Mouse (Mus musculus): ENCODE results near the gene Olfr521. TPM values are rescaled to one million over a fixed set of nuclear protein-coding genes. Genes with fewer than 3 reads are reported as not detected.
"Not testable (repeated sequence)": the region's sequence is repeated elsewhere in the genome, so short reads cannot be mapped to it uniquely, and the experiment has no call there.

Olfr521 gene
- polyA plus RNA-seq, 1 experiment: not detected

DNA sequence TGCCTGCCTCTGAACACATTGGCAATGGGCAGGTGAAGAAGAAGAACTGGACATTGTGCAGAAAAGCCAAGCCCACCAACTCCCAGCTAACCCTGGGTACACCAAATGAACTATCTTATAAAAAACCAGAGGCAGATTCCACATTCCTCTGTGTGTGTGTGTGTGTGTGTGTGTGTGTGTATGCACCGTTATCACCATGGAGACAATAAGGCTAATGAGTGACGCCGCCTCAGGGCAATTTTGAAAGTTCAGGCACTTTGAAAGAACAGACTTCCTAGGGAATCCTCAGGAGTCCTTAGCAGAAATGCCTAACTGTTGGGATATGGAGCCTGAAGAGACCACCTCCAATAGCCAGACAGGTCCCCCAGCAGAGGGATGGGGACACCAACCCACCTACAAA lies 34.0 kb downstream of the Olfr521 start:
- H3K4me1 ChIP-seq (ENCODE audit: control insufficient read depth, insufficient read depth, low read length): no peaks in the 10 kb centered on the region; the same call in 1 of the 2 replicates
- 88% methylated on average over 3 of the region's 3 CpGs for WGBS
- TF ChIP-seq CTCF (IDR thresholded peaks at IDR 0.05; ENCODE audit: control insufficient read depth, insufficient read depth, low read length) (no peak), POLR2A (IDR thresholded peaks at IDR 0.05; ENCODE audit: borderline replicate concordance, control insufficient read depth, low read depth, low read length) (no peak)

DNA sequence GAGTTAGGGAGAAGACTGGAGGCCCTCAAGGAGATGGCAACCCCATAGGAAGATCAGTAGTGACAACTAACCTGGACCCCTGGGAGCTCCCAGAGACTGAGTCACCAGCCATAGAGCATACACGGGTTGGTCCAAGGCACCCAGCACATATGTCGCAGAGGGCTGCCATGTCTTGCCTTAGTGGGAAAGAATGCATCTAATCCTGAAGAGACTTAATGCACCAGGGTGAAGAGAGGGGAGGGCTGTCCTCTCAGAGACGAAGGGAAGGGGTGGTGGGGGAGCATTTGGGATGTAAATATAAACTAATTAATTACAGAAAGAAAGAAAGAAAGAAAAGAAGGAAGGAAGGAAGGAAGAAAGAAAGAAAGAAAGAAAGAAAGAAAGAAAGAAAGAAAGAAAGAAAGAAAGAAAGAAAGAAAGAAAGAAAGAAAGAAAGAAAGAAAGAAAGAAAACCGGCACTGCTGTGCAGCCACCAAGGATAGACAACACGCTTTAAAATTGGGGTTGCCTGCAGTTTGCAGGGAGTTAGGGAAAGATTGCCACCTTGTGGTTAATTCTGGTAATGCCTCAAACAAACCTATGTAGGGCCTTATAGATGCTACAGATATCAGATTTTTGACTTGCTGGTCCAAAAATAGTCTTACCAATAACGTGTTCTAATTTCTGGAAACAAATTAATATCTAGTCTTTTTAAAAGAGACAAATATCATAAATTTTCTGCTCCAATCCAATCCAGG lies 34.8 kb downstream of the Olfr521 start:
- 36% methylated on average over 6 of the region's 6 CpGs for WGBS
- TF ChIP-seq POLR2A (IDR thresholded peaks at IDR 0.05; ENCODE audit: borderline replicate concordance, control insufficient read depth, low read depth, low read length) (no peak), CTCF (IDR thresholded peaks at IDR 0.05; ENCODE audit: control insufficient read depth, insufficient read depth, low read length) (peak; percentile 32)
- H3K4me1 ChIP-seq (ENCODE audit: control insufficient read depth, insufficient read depth, low read length): no peaks in the 10 kb centered on the region; the same call in 1 of the 2 replicates
- no peak overlapping the region for H3K27ac ChIP-seq (ENCODE audit: control insufficient read depth, insufficient read depth, low read depth, low read length, poor library complexity)
- no peak overlapping the region for H3K4me3 ChIP-seq (replicated peaks; ENCODE audit: control insufficient read depth, low read depth, low read length)

More for the DNA sequence above, 34.0 kb downstream of the Olfr521 start:
- H3K27ac ChIP-seq (ENCODE audit: control insufficient read depth, insufficient read depth, low read depth, low read length, poor library complexity): no peak overlapping the region
- H3K4me3 ChIP-seq (replicated peaks; ENCODE audit: control insufficient read depth, low read depth, low read length): no peak overlapping the region

DNA sequence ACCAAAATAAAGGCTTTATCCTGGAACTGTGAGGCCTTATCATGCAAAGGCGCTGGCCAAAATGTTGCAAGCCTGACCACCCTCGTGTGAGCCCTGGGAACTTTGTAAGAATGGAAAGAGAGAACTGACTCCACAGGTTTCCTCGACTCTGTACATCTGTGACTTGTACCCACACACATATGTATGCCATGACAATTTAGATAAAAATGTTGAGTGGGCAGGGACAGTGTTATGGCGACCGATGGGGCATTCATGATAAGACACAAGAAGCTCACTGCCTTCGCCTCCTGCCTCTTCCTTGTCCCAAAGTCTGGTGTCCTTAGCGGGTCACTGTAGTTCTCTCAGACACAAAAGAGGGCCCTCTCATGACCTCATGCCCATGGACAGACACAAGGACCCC lies 35.8 kb downstream of the Olfr521 start:
- no peak overlapping the region for H3K27ac ChIP-seq (ENCODE audit: control insufficient read depth, insufficient read depth, low read depth, low read length, poor library complexity)
- no peaks in the 10 kb centered on the region; the same call in 1 of the 2 replicates for H3K4me1 ChIP-seq (ENCODE audit: control insufficient read depth, insufficient read depth, low read length)
- no peak overlapping the region for H3K4me3 ChIP-seq (replicated peaks; ENCODE audit: control insufficient read depth, low read depth, low read length)
- 68% methylated on average over 7 of the region's 7 CpGs for WGBS
- TF ChIP-seq POLR2A (IDR thresholded peaks at IDR 0.05; ENCODE audit: borderline replicate concordance, control insufficient read depth, low read depth, low read length) (no peak), CTCF (IDR thresholded peaks at IDR 0.05; ENCODE audit: control insufficient read depth, insufficient read depth, low read length) (no peak)

DNA sequence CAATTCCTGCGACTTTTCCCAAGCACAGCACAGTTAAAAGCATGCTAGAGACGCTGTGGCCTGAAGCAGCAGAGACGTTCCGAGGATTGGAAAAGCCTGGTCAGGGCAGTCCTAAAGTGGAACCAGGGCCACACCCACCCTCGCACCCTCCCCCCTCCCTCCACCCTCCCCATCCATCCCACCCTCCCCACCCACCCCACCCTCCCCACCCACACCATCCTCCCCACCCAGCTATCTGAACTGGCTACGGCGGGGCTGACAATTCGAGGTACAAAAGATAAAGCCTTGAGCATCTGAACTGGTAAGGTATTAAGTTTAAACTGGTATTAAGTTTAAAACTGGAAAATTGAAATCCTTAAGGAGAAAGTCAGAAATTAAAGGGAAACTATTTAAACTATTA lies 40.2 kb downstream of the Olfr521 start:
- no peak for TF ChIP-seq CTCF (IDR thresholded peaks at IDR 0.05; ENCODE audit: control insufficient read depth, insufficient read depth, low read length)
- no peak for TF ChIP-seq POLR2A (IDR thresholded peaks at IDR 0.05; ENCODE audit: borderline replicate concordance, control insufficient read depth, low read depth, low read length)
- 58% methylated on average over 8 of the region's 8 CpGs for WGBS
- no peak overlapping the region for H3K27ac ChIP-seq (ENCODE audit: control insufficient read depth, insufficient read depth, low read depth, low read length, poor library complexity)
- H3K4me1 ChIP-seq (ENCODE audit: control insufficient read depth, insufficient read depth, low read length): no peaks in the 10 kb centered on the region; the same call in 1 of the 2 replicates
- no peak overlapping the region for H3K4me3 ChIP-seq (replicated peaks; ENCODE audit: control insufficient read depth, low read depth, low read length)

DNA sequence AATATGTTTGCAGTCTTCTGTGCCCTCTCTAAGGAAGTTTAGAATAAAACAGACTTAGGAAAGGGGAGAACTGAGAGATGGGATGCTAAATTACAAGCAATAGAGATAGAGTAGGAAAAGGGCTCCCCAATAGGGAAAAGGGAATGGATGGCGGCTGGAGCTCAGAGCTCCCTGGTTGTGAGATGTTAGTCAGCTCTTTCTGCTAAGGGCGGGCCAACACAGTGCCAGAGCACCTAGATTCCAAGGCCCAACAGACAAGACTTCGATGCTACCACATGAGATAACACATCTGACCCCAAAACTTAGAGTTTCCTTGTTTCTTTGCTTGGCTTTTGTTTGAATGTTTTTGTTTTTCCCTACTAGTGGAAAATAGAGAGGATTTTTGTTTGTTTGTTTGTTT lies 40.7 kb downstream of the Olfr521 start:
- not testable (repeated sequence) for H3K4me1 ChIP-seq (ENCODE audit: control insufficient read depth, insufficient read depth, low read length)

DNA sequence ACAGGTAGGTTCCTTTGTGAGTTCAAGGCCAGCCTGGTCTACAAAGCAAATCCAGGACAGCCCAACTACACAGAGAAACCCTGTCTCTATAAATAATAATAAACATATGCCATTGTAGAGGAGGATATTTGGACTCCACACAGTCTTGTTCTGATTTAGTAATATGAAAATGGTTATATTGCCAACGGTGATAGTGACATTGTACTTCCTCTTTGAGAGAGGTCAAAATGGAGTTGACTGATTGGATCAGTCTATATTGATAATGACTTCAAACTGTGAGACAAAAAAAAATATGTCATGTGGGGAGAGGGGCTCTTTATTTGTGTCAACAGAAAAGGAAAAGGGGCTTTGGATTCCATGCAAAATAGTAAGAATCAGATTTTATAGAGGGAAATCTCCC lies 42.0 kb downstream of the Olfr521 start:
- H3K27ac ChIP-seq (ENCODE audit: control insufficient read depth, insufficient read depth, low read depth, low read length, poor library complexity): no peak overlapping the region
- no peaks in the 10 kb centered on the region; the same call in 1 of the 2 replicates for H3K4me1 ChIP-seq (ENCODE audit: control insufficient read depth, insufficient read depth, low read length)
- TF ChIP-seq POLR2A (IDR thresholded peaks at IDR 0.05; ENCODE audit: borderline replicate concordance, control insufficient read depth, low read depth, low read length) (no peak), CTCF (IDR thresholded peaks at IDR 0.05; ENCODE audit: control insufficient read depth, insufficient read depth, low read length) (no peak)
- WGBS: 16% methylated on average over 1 of the region's 1 CpGs
- H3K4me3 ChIP-seq (replicated peaks; ENCODE audit: control insufficient read depth, low read depth, low read length): no peak overlapping the region

More for the DNA sequence above, 40.7 kb downstream of the Olfr521 start:
- not testable (repeated sequence) for H3K4me3 ChIP-seq (replicated peaks; ENCODE audit: control insufficient read depth, low read depth, low read length); H3K27ac ChIP-seq (ENCODE audit: control insufficient read depth, insufficient read depth, low read depth, low read length, poor library complexity)
- 72% methylated on average over 3 of the region's 3 CpGs for WGBS

DNA sequence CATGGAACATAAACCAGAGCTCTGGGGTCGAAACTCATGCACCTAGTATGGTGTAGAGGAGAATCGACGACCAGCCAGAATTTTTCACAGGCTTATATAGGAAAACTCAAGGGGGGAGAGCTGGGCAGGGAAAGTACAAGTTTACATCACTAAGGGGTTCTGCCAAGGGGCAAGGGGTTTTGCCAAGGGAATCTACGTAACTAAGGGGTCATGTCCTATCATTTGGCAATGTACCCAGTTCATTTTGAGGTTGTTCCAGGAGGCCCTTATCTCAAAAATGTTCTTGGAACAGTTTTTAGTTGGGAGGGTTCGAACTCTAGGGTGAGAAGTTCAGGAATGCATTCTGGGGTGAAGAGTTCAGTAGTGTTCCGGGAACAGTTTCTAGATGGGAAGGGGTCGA lies 43.7 kb downstream of the Olfr521 start:
- not testable (repeated sequence) for H3K4me3 ChIP-seq (replicated peaks; ENCODE audit: control insufficient read depth, low read depth, low read length); H3K4me1 ChIP-seq (ENCODE audit: control insufficient read depth, insufficient read depth, low read length); H3K27ac ChIP-seq (ENCODE audit: control insufficient read depth, insufficient read depth, low read depth, low read length, poor library complexity)
- WGBS: 71% methylated on average over 7 of the region's 7 CpGs

DNA sequence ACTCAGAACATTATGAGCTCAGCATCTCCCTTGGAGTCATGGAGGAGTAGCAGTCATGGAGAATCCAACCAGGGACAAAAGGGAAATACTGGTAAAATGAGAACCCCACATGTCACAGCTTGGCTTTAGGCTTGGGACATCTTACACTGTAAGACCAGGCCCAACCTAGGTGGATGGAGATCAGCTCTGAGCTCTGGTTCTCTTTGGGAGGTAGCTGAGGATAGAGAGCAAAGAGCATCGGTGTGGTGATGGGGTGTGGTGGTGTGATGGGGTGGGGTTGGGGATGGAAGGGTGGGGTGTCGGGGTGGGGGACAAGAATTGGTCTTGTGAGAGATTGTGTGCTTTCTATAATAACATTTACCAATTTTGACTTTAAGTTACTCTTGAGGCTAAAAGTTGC lies 47.5 kb downstream of the Olfr521 start:
- TF ChIP-seq POLR2A (IDR thresholded peaks at IDR 0.05; ENCODE audit: borderline replicate concordance, control insufficient read depth, low read depth, low read length) (no peak), CTCF (IDR thresholded peaks at IDR 0.05; ENCODE audit: control insufficient read depth, insufficient read depth, low read length) (no peak)
- Histone ChIP-seq H3K4me1 (ENCODE audit: control insufficient read depth, insufficient read depth, low read length) (no peaks in the 10 kb centered on the region), H3K27ac (ENCODE audit: control insufficient read depth, insufficient read depth, low read depth, low read length, poor library complexity) (no peak overlapping the region), H3K4me3 (replicated peaks; ENCODE audit: control insufficient read depth, low read depth, low read length) (no peak overlapping the region)
- 84% methylated on average over 2 of the region's 2 CpGs for WGBS

DNA sequence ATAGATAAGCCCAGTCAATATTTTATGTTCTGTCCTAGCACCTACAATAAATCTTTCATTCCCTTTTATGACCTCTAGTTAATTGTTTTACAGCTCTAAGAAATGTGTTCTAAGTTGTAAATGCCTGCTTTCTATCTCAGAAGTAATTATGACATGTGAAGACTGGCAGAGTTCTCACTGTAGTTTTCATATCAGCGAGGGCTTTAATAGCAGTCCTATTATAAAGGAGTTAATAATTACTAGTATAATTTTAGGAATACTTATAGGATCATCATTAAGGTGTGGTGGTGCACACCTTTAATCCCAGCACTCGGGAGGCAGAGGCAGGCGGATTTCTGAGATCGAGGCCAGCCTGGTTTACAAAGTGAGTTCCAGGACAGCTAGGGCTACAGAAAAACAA lies 48.4 kb downstream of the Olfr521 start:
- H3K27ac ChIP-seq (ENCODE audit: control insufficient read depth, insufficient read depth, low read depth, low read length, poor library complexity): no peak overlapping the region
- 89% methylated on average over 4 of the region's 4 CpGs for WGBS

More for the DNA sequence above, 48.4 kb downstream of the Olfr521 start:
- no peaks in the 10 kb centered on the region for H3K4me1 ChIP-seq (ENCODE audit: control insufficient read depth, insufficient read depth, low read length)
- H3K4me3 ChIP-seq (replicated peaks; ENCODE audit: control insufficient read depth, low read depth, low read length): no peak overlapping the region
- TF ChIP-seq CTCF (IDR thresholded peaks at IDR 0.05; ENCODE audit: control insufficient read depth, insufficient read depth, low read length) (no peak), POLR2A (IDR thresholded peaks at IDR 0.05; ENCODE audit: borderline replicate concordance, control insufficient read depth, low read depth, low read length) (no peak)
